Mouse (Mus musculus): ENCODE measurements around the gene Slc17a5. TPM values are rescaled to one million over a fixed set of nuclear protein-coding genes. Genes with fewer than 3 reads are reported as not detected.

Gene Slc17a5
- total and polyA plus RNA-seq, 2 experiments = 10.9 to 16.4 TPM

DNA sequence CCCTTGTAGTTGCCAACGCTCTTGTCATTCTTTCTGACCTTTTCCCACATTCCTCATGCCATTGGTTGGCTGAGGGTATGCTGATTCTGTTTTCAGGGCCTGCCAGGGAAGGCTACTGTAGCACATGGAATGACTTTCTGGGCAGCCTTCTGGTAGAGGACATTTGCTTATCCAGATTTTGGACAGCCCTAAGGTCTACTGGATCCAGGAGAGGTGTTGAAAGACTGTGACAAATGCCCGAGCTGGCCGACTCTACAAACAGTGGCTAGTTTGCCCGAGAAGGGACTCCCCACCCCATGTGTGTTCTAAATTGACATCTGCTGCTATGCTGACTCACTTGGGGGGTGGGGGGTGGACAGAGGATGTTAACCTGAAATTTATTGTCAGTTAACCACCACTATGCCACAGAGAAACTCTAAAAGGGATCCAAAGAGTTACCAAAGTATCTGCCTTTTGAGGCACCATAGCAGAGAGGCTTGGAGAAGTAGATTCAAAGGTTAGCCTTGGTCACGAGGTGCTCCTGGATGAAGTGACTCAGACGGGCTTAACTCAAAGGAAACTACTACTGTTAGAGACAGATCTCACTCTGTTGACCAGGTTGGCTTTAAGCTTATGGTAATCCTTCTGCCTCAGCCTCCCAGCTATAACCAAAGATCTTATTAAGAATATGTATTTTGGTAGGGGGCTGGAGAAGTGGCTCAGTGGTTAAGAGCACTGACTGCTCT is 73.9 kb downstream of the Slc17a5 start:
- TF ChIP-seq POLR2A (IDR thresholded peaks at IDR 0.05; ENCODE audit: extremely low read depth, insufficient read depth, low read length) (no peak), CTCF (IDR thresholded peaks at IDR 0.05; ENCODE audit: low read depth, low read length) (no peak)
- Histone ChIP-seq H3K36me3 (ENCODE audit: control insufficient read depth, insufficient read depth, low read length) (no peaks in the 10 kb centered on the region), H3K27me3 (ENCODE audit: control insufficient read depth, insufficient read depth, low read length) (no peaks in the 10 kb centered on the region), H3K27ac (replicated peaks; ENCODE audit: insufficient read depth, low read depth, low read length) (peak overlapping the region; percentile 99), H3K9ac (ENCODE audit: low read depth, low read length) (no peak overlapping the region), H3K4me1 (ENCODE audit: control insufficient read depth, insufficient read depth, low read length) (peaks cover 21% of the 10 kb centered on the region), H3K79me2 (ENCODE audit: control insufficient read depth, insufficient read depth, low read length) (no peaks in the 10 kb centered on the region), H3K4me3 (ENCODE audit: insufficient read depth, low read depth, low read length) (no peak overlapping the region)
- 15% methylated on average over 6 of the region's 6 CpGs for WGBS
- DNase-seq (ENCODE audit: extremely low read depth, low read depth, low spot score) = peak; percentile 100

DNA sequence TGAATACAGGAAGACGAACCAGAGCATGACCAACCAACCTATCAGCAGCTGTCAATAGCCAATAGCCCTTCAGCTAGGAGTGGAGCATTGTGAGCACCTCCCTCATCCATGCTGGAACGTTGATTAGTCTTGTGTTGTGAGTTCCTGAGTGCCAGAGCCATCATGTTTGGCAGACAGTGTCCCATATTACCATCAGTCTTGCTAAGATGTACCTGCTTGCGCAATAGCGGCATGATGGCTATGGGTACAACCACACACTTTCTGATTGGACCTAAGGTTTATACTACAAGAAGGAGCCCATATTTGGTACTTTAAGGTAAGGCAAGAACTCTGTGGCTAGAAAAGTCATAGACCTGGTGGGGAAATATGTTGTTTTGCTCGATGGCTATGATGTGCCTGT is 76.1 kb downstream of the Slc17a5 start:
- Histone ChIP-seq H3K9ac (ENCODE audit: low read depth, low read length) (peak overlapping the region; percentile 18; the same call in 1 of the 2 replicates), H3K27ac (replicated peaks; ENCODE audit: insufficient read depth, low read depth, low read length) (peak overlapping the region; percentile 87), H3K27me3 (ENCODE audit: control insufficient read depth, insufficient read depth, low read length) (no peaks in the 10 kb centered on the region), H3K4me1 (ENCODE audit: control insufficient read depth, insufficient read depth, low read length) (peaks cover 21% of the 10 kb centered on the region), H3K79me2 (ENCODE audit: control insufficient read depth, insufficient read depth, low read length) (no peaks in the 10 kb centered on the region), H3K4me3 (ENCODE audit: insufficient read depth, low read depth, low read length) (peak overlapping the region; percentile 14; the same call in 1 of the 2 replicates), H3K36me3 (ENCODE audit: control insufficient read depth, insufficient read depth, low read length) (no peaks in the 10 kb centered on the region)
- 0 out of 2 replicates have a peak, but pooled peaks have one; percentile 19 for TF ChIP-seq POLR2A (IDR thresholded peaks at IDR 0.05; ENCODE audit: extremely low read depth, insufficient read depth, low read length)
- no peak for TF ChIP-seq CTCF (IDR thresholded peaks at IDR 0.05; ENCODE audit: low read depth, low read length)
- peak; percentile 98 for DNase-seq (ENCODE audit: extremely low read depth, low read depth, low spot score)
- 28% methylated on average over 5 of the region's 5 CpGs for WGBS

DNA sequence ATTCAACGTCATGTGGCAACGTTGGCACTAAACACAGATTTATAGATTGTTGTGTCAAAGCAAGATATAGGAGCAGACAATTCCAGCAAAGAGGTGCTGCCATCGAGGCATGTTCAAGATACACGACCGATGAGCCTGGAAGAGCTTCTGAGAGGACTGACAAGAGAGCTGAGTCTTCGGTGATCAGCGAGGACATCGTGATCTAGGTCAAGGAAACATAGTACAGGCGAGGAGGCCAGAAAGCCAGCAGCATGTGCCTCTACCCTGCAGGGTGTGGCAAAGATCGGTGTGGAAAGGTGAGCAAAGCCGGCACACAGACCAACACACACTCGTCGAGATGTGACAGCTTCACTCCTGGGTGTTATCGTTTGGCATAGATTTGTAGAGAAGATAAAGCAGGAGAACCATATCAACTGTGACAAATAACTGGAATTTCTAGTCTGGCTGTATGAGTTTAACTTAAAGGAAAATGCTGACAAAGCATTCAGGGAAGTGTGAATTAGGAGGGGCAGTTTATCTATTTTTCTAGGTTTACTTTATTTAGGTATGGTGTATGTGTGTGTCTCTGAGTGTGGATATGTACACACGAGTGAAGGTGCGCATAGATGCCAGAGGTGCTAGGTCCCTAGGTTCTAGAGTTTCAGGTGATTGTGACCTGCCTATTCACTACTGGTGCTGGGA is 79.6 kb downstream of the Slc17a5 start:
- Histone ChIP-seq H3K9ac (ENCODE audit: low read depth, low read length) (no peak overlapping the region), H3K4me1 (ENCODE audit: control insufficient read depth, insufficient read depth, low read length) (peaks cover 20% of the 10 kb centered on the region), H3K4me3 (ENCODE audit: insufficient read depth, low read depth, low read length) (no peak overlapping the region), H3K79me2 (ENCODE audit: control insufficient read depth, insufficient read depth, low read length) (no peaks in the 10 kb centered on the region), H3K36me3 (ENCODE audit: control insufficient read depth, insufficient read depth, low read length) (no peaks in the 10 kb centered on the region), H3K27ac (replicated peaks; ENCODE audit: insufficient read depth, low read depth, low read length) (no peak overlapping the region), H3K27me3 (ENCODE audit: control insufficient read depth, insufficient read depth, low read length) (no peaks in the 10 kb centered on the region)
- 75% methylated on average over 16 of the region's 16 CpGs for WGBS
- TF ChIP-seq POLR2A (IDR thresholded peaks at IDR 0.05; ENCODE audit: extremely low read depth, insufficient read depth, low read length) = no peak
- no peak for TF ChIP-seq CTCF (IDR thresholded peaks at IDR 0.05; ENCODE audit: low read depth, low read length)
- peak; percentile 22 for DNase-seq (ENCODE audit: extremely low read depth, low read depth, low spot score)

GRCm38 (mm10) chr9:78506722-78507077 is 81.1 kb downstream of the Slc17a5 start:
- Histone ChIP-seq H3K9ac (ENCODE audit: low read depth, low read length) (peak overlapping the region; percentile 72), H3K4me3 (ENCODE audit: insufficient read depth, low read depth, low read length) (peak overlapping the region; percentile 60), H3K27ac (replicated peaks; ENCODE audit: insufficient read depth, low read depth, low read length) (peak overlapping the region; percentile 85), H3K27me3 (ENCODE audit: control insufficient read depth, insufficient read depth, low read length) (no peaks in the 10 kb centered on the region), H3K36me3 (ENCODE audit: control insufficient read depth, insufficient read depth, low read length) (no peaks in the 10 kb centered on the region), H3K4me1 (ENCODE audit: control insufficient read depth, insufficient read depth, low read length) (peaks cover 12% of the 10 kb centered on the region), H3K79me2 (ENCODE audit: control insufficient read depth, insufficient read depth, low read length) (no peaks in the 10 kb centered on the region)
- TF ChIP-seq CTCF (IDR thresholded peaks at IDR 0.05; ENCODE audit: low read depth, low read length) (no peak), POLR2A (IDR thresholded peaks at IDR 0.05; ENCODE audit: extremely low read depth, insufficient read depth, low read length) (no peak)
- 26% methylated on average over 7 of the region's 7 CpGs for WGBS
- DNase-seq (ENCODE audit: extremely low read depth, low read depth, low spot score) = no peak

GRCm38 (mm10) chr9:78506002-78506721 is 81.7 kb downstream of the Slc17a5 start:
- Histone ChIP-seq H3K9ac (ENCODE audit: low read depth, low read length) (peak overlapping the region; percentile 72), H3K27ac (replicated peaks; ENCODE audit: insufficient read depth, low read depth, low read length) (peak overlapping the region; percentile 85), H3K79me2 (ENCODE audit: control insufficient read depth, insufficient read depth, low read length) (no peaks in the 10 kb centered on the region), H3K36me3 (ENCODE audit: control insufficient read depth, insufficient read depth, low read length) (no peaks in the 10 kb centered on the region), H3K4me1 (ENCODE audit: control insufficient read depth, insufficient read depth, low read length) (peaks cover 8% of the 10 kb centered on the region), H3K4me3 (ENCODE audit: insufficient read depth, low read depth, low read length) (peak overlapping the region; percentile 60), H3K27me3 (ENCODE audit: control insufficient read depth, insufficient read depth, low read length) (no peaks in the 10 kb centered on the region)
- 16% methylated on average over 11 of the region's 11 CpGs for WGBS
- peak; percentile 85 for DNase-seq (ENCODE audit: extremely low read depth, low read depth, low spot score)
- 0 out of 2 replicates have a peak, but pooled peaks have one; percentile 28 for TF ChIP-seq POLR2A (IDR thresholded peaks at IDR 0.05; ENCODE audit: extremely low read depth, insufficient read depth, low read length)
- no peak for TF ChIP-seq CTCF (IDR thresholded peaks at IDR 0.05; ENCODE audit: low read depth, low read length)
